Mouse (Mus musculus) CH12.LX (cell line): ENCODE results near the gene Sec14l1. TPM values are rescaled to one million over a fixed set of nuclear protein-coding genes. Genes with fewer than 3 reads are reported as not detected.

ENCODE experiments used
- DNase-seq: peaks from one replicate; pipeline ENCODE4 v3.0.0-alpha.2; 2013; ENCODE audit errors: extremely low read depth
- H3K27ac ChIP-seq: 2 replicates; pipeline ENCODE4 v1.5.1; 2012; ENCODE audit warnings: low read depth, mild to moderate bottlenecking, control low read depth, moderate library complexity; ENCODE audit not compliant: insufficient read depth
- H3K27me3 ChIP-seq: replicated peaks from 2 replicates; pipeline ENCODE3; 2012; ENCODE audit warnings: inconsistent platforms
- H3K36me3 ChIP-seq, 2 experiments: replicated peaks in 1 of 2; 2 replicates each; pipeline versions ENCODE3 to v1.6.1; 2012; ENCODE audit warnings: inconsistent platforms in 1 of 2, low read length in 1 of 2, mild to moderate bottlenecking in 1 of 2, mixed read lengths in 1 of 2, moderate library complexity in 1 of 2; ENCODE audit not compliant: control insufficient read depth in 1 of 2, insufficient read depth in 1 of 2
- H3K4me1 ChIP-seq, 2 experiments: 2 replicates each; pipeline ENCODE4 v1.6.1; 2012; ENCODE audit warnings: inconsistent platforms in 1 of 2, moderate library complexity in 1 of 2; ENCODE audit not compliant: insufficient read depth in 2 of 2, control insufficient read depth in 1 of 2
- H3K4me2 ChIP-seq: 2 replicates; pipeline ENCODE4 v1.6.1; 2012; ENCODE audit warnings: low read depth, mild to moderate bottlenecking, control low read depth; ENCODE audit not compliant: poor library complexity, insufficient read depth, severe bottlenecking
- H3K4me3 ChIP-seq, 3 experiments: fragments of 150-350 bp in 1 of 3; sonication (generic) in 1 of 3; replicated peaks in 1 of 3; 2 replicates each; pipeline versions ENCODE3 to v1.5.1; 2011 to 2012; ENCODE audit warnings: low read depth in 2 of 3, low read length in 2 of 3, mild to moderate bottlenecking in 2 of 3, moderate library complexity in 2 of 3, control low read depth in 1 of 3, improper control_type of control experiment in 1 of 3, inconsistent platforms in 1 of 3, mixed read lengths in 1 of 3; ENCODE audit not compliant: poor library complexity in 1 of 3
- H3K79me2 ChIP-seq: replicated peaks from 2 replicates; pipeline ENCODE4 v1.6.1; 2012; ENCODE audit warnings: mild to moderate bottlenecking, moderate library complexity; ENCODE audit not compliant: control insufficient read depth, poor library complexity, insufficient read depth, severe bottlenecking; ENCODE audit errors: extremely low read depth
- H3K9ac ChIP-seq: 2 replicates; pipeline ENCODE4 v1.6.1; 2012; ENCODE audit warnings: low read depth, mild to moderate bottlenecking, control low read depth, moderate library complexity; ENCODE audit not compliant: insufficient read depth
- H3K9me3 ChIP-seq: replicated peaks from 2 replicates; pipeline ENCODE3; 2012; ENCODE audit warnings: low read length, inconsistent platforms, mixed read lengths
- BHLHE40 ChIP-seq: IDR thresholded peaks from 2 replicates; pipeline ENCODE4 v1.6.1; 2011; ENCODE audit warnings: mild to moderate bottlenecking, low read depth, low read length, improper control_type of control experiment
- CHD1 ChIP-seq: IDR thresholded peaks from 2 replicates; pipeline ENCODE4 v1.6.1; 2012; ENCODE audit warnings: low read depth, low read length, improper control_type of control experiment, inconsistent platforms
- CHD2 ChIP-seq: IDR thresholded peaks from 2 replicates; pipeline ENCODE4 v1.6.1; 2011; ENCODE audit warnings: low read length, improper control_type of control experiment
- ELF1 ChIP-seq: IDR thresholded peaks from 2 replicates; pipeline ENCODE4 v1.6.1; 2014; ENCODE audit warnings: low read depth, mild to moderate bottlenecking, inconsistent platforms, low read length, improper control_type of control experiment
- ETS1 ChIP-seq: conservative IDR thresholded peaks from 2 replicates; pipeline ENCODE4 v1.6.1; 2012; ENCODE audit warnings: low read depth, mild to moderate bottlenecking, inconsistent platforms, low read length, improper control_type of control experiment, moderate library complexity
- HCFC1 ChIP-seq: IDR thresholded peaks from 2 replicates; pipeline ENCODE4 v1.6.1; 2012; ENCODE audit warnings: low read depth, mild to moderate bottlenecking, inconsistent platforms, low read length, improper control_type of control experiment
- JUND ChIP-seq: conservative IDR thresholded peaks from 2 replicates; pipeline ENCODE4 v1.6.1; 2011; ENCODE audit warnings: low read depth, low read length, improper control_type of control experiment
- KAT2A ChIP-seq: IDR thresholded peaks from 2 replicates; pipeline ENCODE4 v1.6.1; 2012; ENCODE audit warnings: low read length, improper control_type of control experiment, inconsistent platforms; ENCODE audit not compliant: insufficient replicate concordance
- MAX ChIP-seq: IDR thresholded peaks from 2 replicates; pipeline ENCODE4 v1.6.1; 2011; ENCODE audit warnings: low read length, improper control_type of control experiment
- MEF2A ChIP-seq: IDR thresholded peaks from 2 replicates; pipeline ENCODE4 v1.6.1; 2014; ENCODE audit warnings: low read depth, mild to moderate bottlenecking, inconsistent platforms, low read length, improper control_type of control experiment, borderline replicate concordance
- MXI1 ChIP-seq: IDR thresholded peaks from 2 replicates; pipeline ENCODE4 v1.6.1; 2011; ENCODE audit warnings: mild to moderate bottlenecking, low read depth, low read length, improper control_type of control experiment
- MYC ChIP-seq: IDR thresholded peaks from 2 replicates; pipeline ENCODE4 v1.6.1; 2011; ENCODE audit warnings: low read depth, mild to moderate bottlenecking, improper control_type of control experiment, low read length
- NRF1 ChIP-seq: IDR thresholded peaks from 2 replicates; pipeline ENCODE4 v1.6.1; 2014; ENCODE audit warnings: low read depth, mild to moderate bottlenecking, inconsistent platforms, low read length, improper control_type of control experiment, moderate library complexity
- PAX5 ChIP-seq: IDR thresholded peaks from 2 replicates; pipeline ENCODE4 v1.6.1; 2012; ENCODE audit warnings: low read length, inconsistent platforms, mixed read lengths
- POLR2A ChIP-seq: IDR thresholded peaks from 2 replicates; pipeline ENCODE4 v1.6.1; 2011; ENCODE audit warnings: low read depth, mild to moderate bottlenecking, improper control_type of control experiment, low read length
- POLR2AphosphoS2 ChIP-seq: IDR thresholded peaks from 2 replicates; pipeline ENCODE4 v1.6.1; 2011; ENCODE audit warnings: low read depth, low read length, improper control_type of control experiment
- SMC3 ChIP-seq: IDR thresholded peaks from 2 replicates; pipeline ENCODE4 v1.6.1; 2011; ENCODE audit warnings: low read depth, low read length, improper control_type of control experiment
- TCF12 ChIP-seq: IDR thresholded peaks from 2 replicates; pipeline ENCODE4 v1.6.1; 2014; ENCODE audit warnings: low read depth, mild to moderate bottlenecking, inconsistent platforms, low read length, improper control_type of control experiment
- UBTF ChIP-seq: IDR thresholded peaks from 2 replicates; pipeline ENCODE4 v1.6.1; 2012; ENCODE audit warnings: low read depth, mild to moderate bottlenecking, inconsistent platforms, low read length, improper control_type of control experiment, moderate library complexity
- USF1 ChIP-seq: IDR thresholded peaks from 2 replicates; pipeline ENCODE4 v1.6.1; 2014; ENCODE audit warnings: low read depth, mild to moderate bottlenecking, inconsistent platforms, low read length, improper control_type of control experiment
- ZKSCAN1 ChIP-seq: IDR thresholded peaks from 2 replicates; pipeline ENCODE4 v1.6.1; 2012; ENCODE audit warnings: low read depth, inconsistent platforms, low read length, improper control_type of control experiment, borderline replicate concordance
- dilution Hi-C: fragments of 300-500 bp; cut with MboI; formaldehyde crosslinking; loops from 2 replicates; pipeline ENCODE4 v1.14.3; 2020; ENCODE audit warnings: low sequenced_read_pairs; ENCODE audit not compliant: extremely low pct_unique_long_range_greater_than_20kb, extremely low pct_ligation_motif_present
- in situ Hi-C: fragments of 300-500 bp; cut with MboI; formaldehyde crosslinking; loops from 3 replicates; pipeline ENCODE4 v1.14.3; 2019; ENCODE audit warnings: low sequenced_read_pairs, low pct_ligation_motif_present, low pct_unique_long_range_greater_than_20kb, mixed read lengths
- polyA plus RNA-seq: library from polyadenylated mRNA; unstranded; fragments of >175 nt; gene quantifications from 2 replicates; pipeline ENCODE4 v1.2.1, GENCODE M21; 2012; ENCODE audit warnings: low read depth; ENCODE audit not compliant: insufficient read length
- total RNA-seq, 2 experiments: library from RNA; depleted of rRNA; stranded (reverse); fragments of 300-350 nt in 1 of 2; fragments of >200 nt in 1 of 2; gene quantifications; 2 replicates each; pipeline ENCODE4 v1.2.3; 2012 to 2014

Gene Sec14l1
- total and polyA plus RNA-seq, 3 experiments: 18.5 to 28.2 (median 21.5) TPM

- dilution Hi-C loops (no loop called here), in situ Hi-C loops (no loop called here)
- Histone ChIP-seq H3K79me2 (no peaks in the 10 kb centered on the region), H3K9me3 (peaks cover 5% of the 10 kb centered on the region), H3K4me1 (peaks cover 15 to 34% of the 10 kb centered on the region in 2 experiments), H3K27ac (no peak overlapping the region), H3K36me3 (peaks cover 32 to 62% of the 10 kb centered on the region in 2 experiments), H3K27me3 (peaks cover 2% of the 10 kb centered on the region), H3K4me3 (no peak overlapping the region), H3K4me2 (no peak overlapping the region), H3K9ac (no peak overlapping the region)
- DNase-seq: no peak
- TF ChIP-seq ZKSCAN1 (no peak), SMC3 (no peak), TCF12 (no peak), ETS1 (no peak), MAX (no peak), POLR2A (no peak), HCFC1 (no peak), CHD2 (no peak), BHLHE40 (no peak), JUND (no peak), MEF2A (no peak), ELF1 (no peak), UBTF (no peak), NRF1 (no peak), MYC (no peak), USF1 (no peak)
These were observed 44.4 kb downstream of the Sec14l1 start for GRCm38 (mm10) chr11:117159257-117159945.

DNA sequence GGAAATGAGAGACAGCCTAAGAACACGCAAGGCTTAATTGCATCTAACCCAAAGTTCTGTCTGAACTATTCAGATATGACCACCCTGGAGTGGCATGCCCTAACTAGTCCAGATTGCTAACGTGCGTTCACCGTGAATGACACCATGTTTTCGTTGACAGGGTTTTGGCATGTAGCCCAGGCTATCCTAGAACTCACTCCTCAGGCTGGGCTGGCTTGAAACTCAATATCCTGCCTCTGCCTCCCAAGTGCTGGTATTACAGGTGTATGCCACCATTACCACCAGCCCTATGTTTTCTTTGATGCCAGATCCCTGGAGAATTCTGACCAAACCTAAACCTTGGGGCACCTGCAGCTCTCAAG, 45.0 kb downstream of the Sec14l1 start:
- in situ Hi-C loops: no loop called here
- peaks cover 5% of the 10 kb centered on the region for H3K9me3 ChIP-seq
- dilution Hi-C loops: no loop called here
- no peak for DNase-seq
- no peak overlapping the region for H3K4me2 ChIP-seq
- no peak overlapping the region for H3K9ac ChIP-seq
- H3K27ac ChIP-seq: no peak overlapping the region
- H3K4me1 ChIP-seq: peaks cover 15 to 33% of the 10 kb centered on the region in 2 experiments
- H3K36me3 ChIP-seq: peaks cover 28 to 57% of the 10 kb centered on the region in 2 experiments
- H3K4me3 ChIP-seq: no peak overlapping the region
- TF ChIP-seq ETS1 (no peak), MXI1 (no peak), JUND (no peak), CHD1 (no peak), PAX5 (no peak), KAT2A (no peak), NRF1 (no peak), POLR2AphosphoS2 (no peak)
- no peaks in the 10 kb centered on the region for H3K79me2 ChIP-seq
- H3K27me3 ChIP-seq: peaks cover 2% of the 10 kb centered on the region
